Mouse (Mus musculus) ES-Bruce4 (cell line): ENCODE results near the gene Dnttip1. TPM values are rescaled to one million over a fixed set of nuclear protein-coding genes. Genes with fewer than 3 reads are reported as not detected.

Experiments
- H3K27ac ChIP-seq: 2 replicates; pipeline ENCODE4 v1.5.1; 2012; ENCODE audit warnings: low read length, inconsistent platforms; ENCODE audit not compliant: insufficient read depth
- H3K27me3 ChIP-seq: 2 replicates; pipeline ENCODE4 v1.6.1; 2012; ENCODE audit warnings: mild to moderate bottlenecking, low read length, inconsistent platforms; ENCODE audit not compliant: control insufficient read depth, poor library complexity, insufficient read depth, severe bottlenecking
- H3K36me3 ChIP-seq: 2 replicates; pipeline ENCODE4 v1.6.1; 2012; ENCODE audit warnings: inconsistent platforms, mild to moderate bottlenecking, low read length, moderate library complexity; ENCODE audit not compliant: control insufficient read depth, poor library complexity, insufficient read depth, severe bottlenecking
- H3K4me1 ChIP-seq: one replicate; pipeline ENCODE4 v1.8.1; 2011; ENCODE audit warnings: low read length; ENCODE audit not compliant: control insufficient read depth, insufficient read depth
- H3K4me3 ChIP-seq: 2 replicates; pipeline ENCODE4 v1.5.1; 2011; ENCODE audit warnings: low read depth, mild to moderate bottlenecking, low read length
- H3K9ac ChIP-seq: 2 replicates; pipeline ENCODE4 v1.6.1; 2012; ENCODE audit warnings: low read depth, mild to moderate bottlenecking, inconsistent platforms; ENCODE audit not compliant: poor library complexity, severe bottlenecking
- H3K9me3 ChIP-seq: replicated peaks from 2 replicates; pipeline ENCODE4 v1.6.1; 2012; ENCODE audit warnings: mild to moderate bottlenecking, low read length, inconsistent platforms; ENCODE audit not compliant: control insufficient read depth, poor library complexity, insufficient read depth, severe bottlenecking
- CTCF ChIP-seq: IDR thresholded peaks from one replicate; pipeline ENCODE4 v1.8.1; 2011; ENCODE audit warnings: low read depth, low read length
- EP300 ChIP-seq: IDR thresholded peaks from 2 replicates; pipeline ENCODE4 v1.6.1; 2011; ENCODE audit warnings: low read depth, low read length; ENCODE audit not compliant: insufficient read depth
- POLR2A ChIP-seq: IDR thresholded peaks from one replicate; pipeline ENCODE4 v1.8.1; 2011; ENCODE audit warnings: low read length; ENCODE audit not compliant: insufficient read depth
- polyA plus RNA-seq: library from polyadenylated mRNA; stranded (reverse); fragments of >200 nt; gene quantifications from 2 replicates; pipeline ENCODE4 v1.2.4, GENCODE M21; 2011; ENCODE audit warnings: low read depth; ENCODE audit not compliant: missing spikeins, insufficient read depth, insufficient read length

Gene Dnttip1
- polyA plus RNA-seq, 1 experiment: 30.4 TPM

DNA sequence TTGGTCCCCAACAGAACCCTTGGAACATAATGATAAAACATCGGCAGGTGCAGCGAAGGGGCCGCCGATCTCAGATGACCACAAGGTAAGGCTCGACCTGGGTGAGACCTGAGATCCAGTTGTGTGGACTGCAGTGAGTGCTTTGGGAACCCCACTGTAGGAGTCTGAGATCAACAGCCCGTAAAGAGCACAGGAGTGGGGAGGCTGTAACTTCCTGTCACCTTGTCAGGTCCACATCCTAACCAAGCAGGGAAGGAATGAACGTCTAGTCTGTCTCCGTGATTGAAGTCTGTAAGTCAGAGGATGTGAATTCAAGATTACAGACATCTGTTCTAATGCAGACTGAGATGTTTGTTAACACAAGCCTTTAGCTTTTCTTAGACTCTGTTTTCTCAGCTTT lies 910 bp downstream of the Dnttip1 start:
- H3K27ac ChIP-seq: no peak overlapping the region
- H3K4me3 ChIP-seq: peak overlapping the region; percentile 98
- H3K27me3 ChIP-seq: no peaks in the 10 kb centered on the region
- TF ChIP-seq CTCF (no peak), POLR2A (no peak), EP300 (no peak)
- H3K36me3 ChIP-seq: peaks cover 21% of the 10 kb centered on the region
- peak overlapping the region; percentile 90 for H3K9ac ChIP-seq
- no peaks in the 10 kb centered on the region for H3K4me1 ChIP-seq
- no peaks in the 10 kb centered on the region for H3K9me3 ChIP-seq

DNA sequence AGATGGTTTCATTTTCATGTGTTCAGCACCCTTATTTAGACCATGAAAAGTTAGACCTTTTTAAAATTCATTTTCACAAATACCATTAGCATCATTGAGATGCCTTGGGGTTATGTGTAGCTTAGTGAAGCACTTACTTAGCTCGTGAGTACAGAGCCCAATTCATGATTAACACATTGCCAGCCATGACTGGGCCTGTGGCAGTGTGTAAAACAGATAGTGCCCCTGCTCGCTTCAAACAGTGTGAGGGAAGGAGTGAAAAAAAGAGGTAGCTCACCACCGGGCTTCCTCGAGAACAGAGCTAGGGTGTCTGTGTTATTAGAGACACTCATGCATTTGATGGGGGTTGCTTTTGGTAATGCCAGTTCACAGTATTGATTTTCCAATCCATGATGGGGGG lies 2.4 kb downstream of the Dnttip1 start:
- Histone ChIP-seq H3K4me1 (no peaks in the 10 kb centered on the region), H3K9ac (no peak overlapping the region), H3K4me3 (no peak overlapping the region), H3K27ac (no peak overlapping the region), H3K9me3 (no peaks in the 10 kb centered on the region), H3K27me3 (no peaks in the 10 kb centered on the region), H3K36me3 (peaks cover 33% of the 10 kb centered on the region)
- TF ChIP-seq CTCF (no peak), POLR2A (no peak), EP300 (no peak)

DNA sequence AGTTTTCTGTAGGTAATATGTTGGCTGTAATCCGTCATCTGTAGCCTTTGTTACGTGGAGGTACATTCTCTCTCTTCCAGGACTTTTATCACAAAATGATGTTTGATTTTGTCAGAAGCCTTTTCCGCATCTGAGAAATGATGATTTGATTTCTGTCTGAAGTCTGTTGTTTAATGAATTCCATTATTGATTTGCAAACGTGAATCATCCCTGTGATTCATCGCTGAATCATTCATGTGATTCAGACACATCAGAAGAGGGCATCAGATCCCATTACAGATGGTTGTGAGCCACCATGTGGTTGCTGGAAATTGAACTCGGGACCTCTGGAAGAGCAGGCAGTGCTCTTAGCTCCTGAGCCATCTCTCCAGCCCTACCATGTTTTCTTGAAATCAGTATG lies 3.2 kb downstream of the Dnttip1 start:
- Histone ChIP-seq H3K4me3 (no peak overlapping the region), H3K27me3 (no peaks in the 10 kb centered on the region), H3K36me3 (peaks cover 41% of the 10 kb centered on the region), H3K9me3 (no peaks in the 10 kb centered on the region), H3K27ac (no peak overlapping the region), H3K4me1 (no peaks in the 10 kb centered on the region), H3K9ac (no peak overlapping the region)
- no peak for TF ChIP-seq EP300
- TF ChIP-seq POLR2A: no peak
- TF ChIP-seq CTCF: no peak

DNA sequence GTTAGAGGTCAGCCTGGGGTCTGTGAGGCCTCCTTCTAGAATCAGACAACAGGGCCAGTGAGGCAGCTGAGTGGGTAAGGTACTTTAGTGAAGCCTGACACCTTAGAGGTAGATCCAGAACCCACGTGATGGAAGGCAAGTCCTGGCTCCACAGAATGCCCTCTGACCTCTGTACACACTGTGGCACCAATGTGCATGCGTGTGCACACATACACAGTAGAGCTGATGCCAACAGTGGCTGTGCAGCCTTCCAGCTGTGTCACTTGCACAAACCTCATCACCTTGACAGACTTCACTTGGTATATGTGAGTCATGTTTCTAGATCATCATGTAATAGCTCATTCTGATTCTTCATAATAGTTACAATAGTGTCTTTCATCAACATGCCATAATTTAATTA lies 6.7 kb downstream of the Dnttip1 start:
- no peaks in the 10 kb centered on the region for H3K9me3 ChIP-seq
- H3K4me3 ChIP-seq: no peak overlapping the region
- H3K27ac ChIP-seq: no peak overlapping the region
- no peak overlapping the region for H3K9ac ChIP-seq
- H3K27me3 ChIP-seq: no peaks in the 10 kb centered on the region
- no peak for TF ChIP-seq EP300
- no peak for TF ChIP-seq POLR2A
- no peak for TF ChIP-seq CTCF
- peaks cover 70% of the 10 kb centered on the region for H3K36me3 ChIP-seq
- H3K4me1 ChIP-seq: no peaks in the 10 kb centered on the region

DNA sequence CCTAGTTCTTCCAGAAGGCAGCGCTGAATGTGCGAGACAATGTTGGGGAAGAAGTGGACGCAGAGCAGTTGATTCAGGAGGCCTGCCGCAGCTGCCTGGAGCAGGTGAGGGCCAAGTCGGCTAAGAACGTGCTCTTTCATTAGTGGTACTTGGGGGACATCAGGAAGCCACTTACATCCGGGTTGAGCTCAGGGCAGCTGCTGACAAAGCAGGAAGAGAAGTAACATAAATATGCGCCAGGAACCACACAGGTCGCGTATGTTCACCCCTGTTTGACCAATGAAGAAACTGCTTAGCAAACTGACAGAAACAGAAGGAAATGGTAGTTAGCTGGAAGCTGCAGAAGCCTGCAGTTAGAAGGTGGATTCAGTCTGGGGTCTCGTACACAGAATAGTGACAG lies 8.3 kb downstream of the Dnttip1 start:
- Histone ChIP-seq H3K4me3 (no peak overlapping the region), H3K27me3 (no peaks in the 10 kb centered on the region), H3K9ac (no peak overlapping the region), H3K27ac (no peak overlapping the region), H3K4me1 (no peaks in the 10 kb centered on the region), H3K36me3 (peaks cover 83% of the 10 kb centered on the region), H3K9me3 (no peaks in the 10 kb centered on the region)
- no peak for TF ChIP-seq POLR2A
- no peak for TF ChIP-seq CTCF
- TF ChIP-seq EP300: no peak

DNA sequence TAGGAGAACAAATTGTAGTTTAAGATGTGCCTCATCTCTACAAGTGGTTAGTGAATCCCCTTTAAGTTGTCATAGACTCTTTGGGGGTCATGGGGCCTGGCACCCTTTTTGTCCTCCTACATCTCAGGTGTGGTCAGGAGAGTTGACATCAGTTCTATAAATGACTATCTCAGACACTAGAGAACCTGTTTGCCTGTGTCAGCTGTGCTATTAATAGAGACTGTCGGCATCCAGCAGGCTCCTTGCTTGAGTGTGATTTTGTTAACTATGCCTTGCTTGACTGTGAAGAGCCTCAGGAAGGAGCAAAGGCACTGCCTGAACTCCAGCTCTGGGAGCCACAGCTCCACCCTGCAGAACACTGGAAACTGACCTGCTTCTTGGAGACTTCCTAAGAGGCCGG lies 9.0 kb downstream of the Dnttip1 start:
- Histone ChIP-seq H3K9me3 (no peaks in the 10 kb centered on the region), H3K36me3 (peaks cover 87% of the 10 kb centered on the region), H3K27me3 (no peaks in the 10 kb centered on the region), H3K4me1 (no peaks in the 10 kb centered on the region), H3K9ac (no peak overlapping the region), H3K27ac (no peak overlapping the region), H3K4me3 (no peak overlapping the region)
- TF ChIP-seq CTCF (no peak), POLR2A (no peak), EP300 (no peak)
